16 mouse cellular contexts compared by ENCODE assay signal in genomic region chr16:70585964-70586363, GRCm38 (mm10).
DNase-seq lines count a peak whose midpoint lies in the region; ATAC-seq lines count a peak whose summit lies in the region.
"Had no signal": no experiment of that assay in that cellular context is flagged by ENCODE, and none has a peak within 500 bp of the region (broad histone marks: within the 10 kb centered on the region; RNA-seq: fewer than 3 reads in every experiment).

No protein-coding gene starts in this region.

- H3K36me3 ChIP-seq in intestine, embryonic 15.5 days, result no peaks in the 10 kb centered on the region
- H3K36me3 ChIP-seq: embryonic facial prominence, embryonic 13.5 days; heart, embryonic 10.5 days; hindbrain, embryonic 10.5 days; midbrain, embryonic 10.5 days had no signal

- H3K9ac ChIP-seq in intestine, embryonic 15.5 days, result no peak overlapping the region
- H3K9ac ChIP-seq: embryonic facial prominence, embryonic 13.5 days; forebrain, embryonic 13.5 days; lung, embryonic 14.5 days had no signal

- no peak for ATAC-seq in intestine, embryonic 15.5 days
- ATAC-seq: forebrain, embryonic 13.5 days had no signal

- H3K4me2 ChIP-seq in intestine, embryonic 15.5 days (replicated peaks), result no peak overlapping the region
- H3K4me2 ChIP-seq: embryonic facial prominence, embryonic 13.5 days; forebrain, embryonic 13.5 days; lung, embryonic 14.5 days had no signal

- DNase-seq in cerebellum, postnatal 10 days, result peak; percentile 66 to 75
- no peak for DNase-seq in cerebellum, adult 8-10 months
- DNase-seq in brain, adult 2 months (ENCODE audit: low read depth, low spot score), result peak; percentile 90
- DNase-seq in layer of hippocampus, adult 9-11 months, result peak; percentile 73
- peak; percentile 54 for DNase-seq in left cerebral cortex, postnatal 4 days
- no peak for DNase-seq in urinary bladder, postnatal 36 days (ENCODE audit: low spot score in 2 of 2)
- DNase-seq in cerebellum, adult 9-11 months, result no peak
- DNase-seq: adrenal gland, postnatal 14 days; cerebellum, adult 9-10 months; lung, embryonic 14.5 days had no signal

- intact Hi-C loops in left cerebral cortex, postnatal 4 days (cut with DNase I), result no loop called here

- no peak overlapping the region for H3K27ac ChIP-seq in intestine, embryonic 15.5 days
- H3K27ac ChIP-seq: embryonic facial prominence, embryonic 13.5 days; forebrain, embryonic 13.5 days; heart, embryonic 10.5 days; hindbrain, embryonic 10.5 days; midbrain, embryonic 10.5 days had no signal

- H3K4me3 ChIP-seq in intestine, embryonic 15.5 days (replicated peaks), result no peak overlapping the region
- H3K4me3 ChIP-seq: embryonic facial prominence, embryonic 13.5 days; forebrain, embryonic 13.5 days; heart, embryonic 10.5 days; hindbrain, embryonic 10.5 days; midbrain, embryonic 10.5 days had no signal

- no peaks in the 10 kb centered on the region for H3K27me3 ChIP-seq in intestine, embryonic 15.5 days (replicated peaks)
- H3K27me3 ChIP-seq: embryonic facial prominence, embryonic 13.5 days; forebrain, embryonic 13.5 days had no signal

- no CpG with 5 or more reads among the region's 7 CpGs for WGBS in intestine, embryonic 15.5 days

- no peaks in the 10 kb centered on the region for H3K9me3 ChIP-seq in intestine, embryonic 15.5 days
- H3K9me3 ChIP-seq: embryonic facial prominence, embryonic 13.5 days; forebrain, embryonic 13.5 days; heart, embryonic 10.5 days; hindbrain, embryonic 10.5 days; midbrain, embryonic 10.5 days had no signal

- no peaks in the 10 kb centered on the region for H3K4me1 ChIP-seq in intestine, embryonic 15.5 days (replicated peaks)
- H3K4me1 ChIP-seq: embryonic facial prominence, embryonic 13.5 days; forebrain, embryonic 13.5 days; heart, embryonic 10.5 days; hindbrain, embryonic 10.5 days; midbrain, embryonic 10.5 days had no signal

Comparison
In these comparisons a context has a peak if more than half of its experiments do, and no peak if none do; other contexts are left out.
1. DNase-seq: peak in cerebellum, postnatal 10 days (2 of 2), brain, adult 2 months (single experiment), layer of hippocampus, adult 9-11 months (single experiment) and left cerebral cortex, postnatal 4 days (single experiment); none in cerebellum, adult 8-10 months (single experiment), urinary bladder, postnatal 36 days (0 of 2) and cerebellum, adult 9-11 months (single experiment).